Mouse (Mus musculus): ENCODE results near the gene Dzank1. TPM values are rescaled to one million over a fixed set of nuclear protein-coding genes. Genes with fewer than 3 reads are reported as not detected.

Gene Dzank1
- polyA plus RNA-seq, 1 experiment, result 0.12 TPM

- H3ac ChIP-seq (ENCODE audit: control insufficient read depth, insufficient read length), result no peak overlapping the region
- H3K4me3 ChIP-seq, result no peak overlapping the region
- H3K27me3 ChIP-seq (ENCODE audit: control insufficient read depth, insufficient read depth, insufficient read length), result peaks cover 18% of the 10 kb centered on the region
- no peaks in the 10 kb centered on the region for H3K36me3 ChIP-seq (ENCODE audit: control insufficient read depth, insufficient read depth)
- TF ChIP-seq POLR2A (IDR thresholded peaks at IDR 0.05; ENCODE audit: insufficient read length, low read depth) (no peak), SRF (IDR thresholded peaks at IDR 0.05; ENCODE audit: control insufficient read depth, insufficient read length, low read depth) (no peak), CEBPB (IDR thresholded peaks at IDR 0.05; ENCODE audit: insufficient read depth, poor library complexity, severe bottlenecking) (no peak), USF1 (IDR thresholded peaks at IDR 0.05; ENCODE audit: low read depth) (no peak), POLR2AphosphoS2 (IDR thresholded peaks at IDR 0.05; ENCODE audit: insufficient read length, low read depth) (no peak), MAX (IDR thresholded peaks at IDR 0.05; ENCODE audit: low read depth) (no peak), REST (IDR thresholded peaks at IDR 0.05; ENCODE audit: insufficient read depth, insufficient read length) (no peak), TCF12 (IDR thresholded peaks at IDR 0.05; ENCODE audit: insufficient read depth, poor library complexity, severe bottlenecking) (no peak), E2F4 (IDR thresholded peaks at IDR 0.05; ENCODE audit: insufficient read depth) (no peak), TCF3 (IDR thresholded peaks at IDR 0.05; ENCODE audit: insufficient read length, low read depth) (no peak), MYOG (IDR thresholded peaks at IDR 0.05; ENCODE audit: control insufficient read depth in 1 of 3, insufficient read depth in 1 of 3, insufficient read length in 2 of 3, low read depth in 2 of 3) (no peak), MYOD1 (IDR thresholded peaks at IDR 0.05; ENCODE audit: control insufficient read depth in 1 of 3, insufficient read length in 2 of 3, low read depth in 2 of 3) (no peak)
- no peak overlapping the region for H3K4me2 ChIP-seq (ENCODE audit: low read depth)
- H3K79me2 ChIP-seq (ENCODE audit: control insufficient read depth, insufficient read depth), result no peaks in the 10 kb centered on the region
These were observed 74.7 kb downstream of the Dzank1 start for GRCm38 (mm10) chr2:144452364-144453008.

GRCm38 (mm10) chr2:144450378-144450777 lies 76.8 kb downstream of the Dzank1 start:
- H3K4me3 ChIP-seq, result no peak overlapping the region
- TF ChIP-seq MYOG (IDR thresholded peaks at IDR 0.05; ENCODE audit: control insufficient read depth in 1 of 3, insufficient read depth in 1 of 3, insufficient read length in 2 of 3, low read depth in 2 of 3) (no peak), SRF (IDR thresholded peaks at IDR 0.05; ENCODE audit: control insufficient read depth, insufficient read length, low read depth) (no peak), USF1 (IDR thresholded peaks at IDR 0.05; ENCODE audit: low read depth) (no peak), REST (IDR thresholded peaks at IDR 0.05; ENCODE audit: insufficient read depth, insufficient read length) (no peak), CEBPB (IDR thresholded peaks at IDR 0.05; ENCODE audit: insufficient read depth, poor library complexity, severe bottlenecking) (no peak), TCF3 (IDR thresholded peaks at IDR 0.05; ENCODE audit: insufficient read length, low read depth) (no peak), POLR2A (IDR thresholded peaks at IDR 0.05; ENCODE audit: insufficient read length, low read depth) (no peak), E2F4 (IDR thresholded peaks at IDR 0.05; ENCODE audit: insufficient read depth) (no peak)
- H3K27me3 ChIP-seq (ENCODE audit: control insufficient read depth, insufficient read depth, insufficient read length), result peaks cover 18% of the 10 kb centered on the region
- no peak overlapping the region for H3ac ChIP-seq (ENCODE audit: control insufficient read depth, insufficient read length)
- no peak overlapping the region for H3K4me2 ChIP-seq (ENCODE audit: low read depth)
- H3K36me3 ChIP-seq (ENCODE audit: control insufficient read depth, insufficient read depth), result no peaks in the 10 kb centered on the region
- no peaks in the 10 kb centered on the region for H3K79me2 ChIP-seq (ENCODE audit: control insufficient read depth, insufficient read depth)

GRCm38 (mm10) chr2:144446360-144446999 lies 80.7 kb downstream of the Dzank1 start:
- Histone ChIP-seq H3ac (ENCODE audit: control insufficient read depth, insufficient read length) (no peak overlapping the region), H3K36me3 (ENCODE audit: control insufficient read depth, insufficient read depth) (no peaks in the 10 kb centered on the region), H3K4me2 (ENCODE audit: low read depth) (no peak overlapping the region), H3K79me2 (ENCODE audit: control insufficient read depth, insufficient read depth) (no peaks in the 10 kb centered on the region), H3K4me3 (no peak overlapping the region), H3K27me3 (ENCODE audit: control insufficient read depth, insufficient read depth, insufficient read length) (peaks cover 12% of the 10 kb centered on the region)
- TF ChIP-seq MYOD1 (IDR thresholded peaks at IDR 0.05; ENCODE audit: control insufficient read depth in 1 of 3, insufficient read length in 2 of 3, low read depth in 2 of 3) (no peak), SRF (IDR thresholded peaks at IDR 0.05; ENCODE audit: control insufficient read depth, insufficient read length, low read depth) (no peak), TCF12 (IDR thresholded peaks at IDR 0.05; ENCODE audit: insufficient read depth, poor library complexity, severe bottlenecking) (no peak), POLR2AphosphoS2 (IDR thresholded peaks at IDR 0.05; ENCODE audit: insufficient read length, low read depth) (no peak), USF1 (IDR thresholded peaks at IDR 0.05; ENCODE audit: low read depth) (no peak), E2F4 (IDR thresholded peaks at IDR 0.05; ENCODE audit: insufficient read depth) (no peak), POLR2A (IDR thresholded peaks at IDR 0.05; ENCODE audit: insufficient read length, low read depth) (no peak), CEBPB (IDR thresholded peaks at IDR 0.05; ENCODE audit: insufficient read depth, poor library complexity, severe bottlenecking) (no peak), MAX (IDR thresholded peaks at IDR 0.05; ENCODE audit: low read depth) (no peak), TCF3 (IDR thresholded peaks at IDR 0.05; ENCODE audit: insufficient read length, low read depth) (no peak), REST (IDR thresholded peaks at IDR 0.05; ENCODE audit: insufficient read depth, insufficient read length) (no peak), MYOG (IDR thresholded peaks at IDR 0.05; ENCODE audit: control insufficient read depth in 1 of 3, insufficient read depth in 1 of 3, insufficient read length in 2 of 3, low read depth in 2 of 3) (no peak)

- peak overlapping the region; percentile 48 for H3K4me2 ChIP-seq (ENCODE audit: low read depth)
- TF ChIP-seq TCF3 (IDR thresholded peaks at IDR 0.05; ENCODE audit: insufficient read length, low read depth) (no peak), SRF (IDR thresholded peaks at IDR 0.05; ENCODE audit: control insufficient read depth, insufficient read length, low read depth) (no peak), MAX (IDR thresholded peaks at IDR 0.05; ENCODE audit: low read depth) (no peak), CEBPB (IDR thresholded peaks at IDR 0.05; ENCODE audit: insufficient read depth, poor library complexity, severe bottlenecking) (peak; percentile 81), E2F4 (IDR thresholded peaks at IDR 0.05; ENCODE audit: insufficient read depth) (no peak), POLR2AphosphoS2 (IDR thresholded peaks at IDR 0.05; ENCODE audit: insufficient read length, low read depth) (no peak), MYOD1 (IDR thresholded peaks at IDR 0.05; ENCODE audit: control insufficient read depth in 1 of 3, insufficient read length in 2 of 3, low read depth in 2 of 3) (peak in 1 of 3 experiments; percentile 36), POLR2A (IDR thresholded peaks at IDR 0.05; ENCODE audit: insufficient read length, low read depth) (no peak), USF1 (IDR thresholded peaks at IDR 0.05; ENCODE audit: low read depth) (no peak)
- H3K36me3 ChIP-seq (ENCODE audit: control insufficient read depth, insufficient read depth), result no peaks in the 10 kb centered on the region
- no peak overlapping the region for H3ac ChIP-seq (ENCODE audit: control insufficient read depth, insufficient read length)
- no peaks in the 10 kb centered on the region for H3K27me3 ChIP-seq (ENCODE audit: control insufficient read depth, insufficient read depth, insufficient read length)
- no peaks in the 10 kb centered on the region for H3K79me2 ChIP-seq (ENCODE audit: control insufficient read depth, insufficient read depth)
- no peak overlapping the region for H3K4me3 ChIP-seq
These were observed 85.8 kb downstream of the Dzank1 start for GRCm38 (mm10) chr2:144441386-144441915.
